Mouse (Mus musculus) C2C12 (cell line): Measurements from ENCODE around the gene Sbf2. TPM values are rescaled to one million over a fixed set of nuclear protein-coding genes. Genes with fewer than 3 reads are reported as not detected.

Source experiments
- H3K27me3 ChIP-seq: one replicate; pipeline ENCODE4 v1.6.1; 2011; ENCODE audit not compliant: control insufficient read depth, insufficient read depth, insufficient read length
- H3K36me3 ChIP-seq: one replicate; pipeline ENCODE4 v1.6.1; 2011; ENCODE audit not compliant: control insufficient read depth, insufficient read depth
- H3K4me3 ChIP-seq: one replicate; pipeline ENCODE4 v1.5.1; 2011; ENCODE audit warnings: mild to moderate bottlenecking, control low read depth; ENCODE audit not compliant: poor library complexity, insufficient read depth, severe bottlenecking
- H3K79me2 ChIP-seq: one replicate; pipeline ENCODE4 v1.6.1; 2011; ENCODE audit not compliant: control insufficient read depth, insufficient read depth
- H3K79me3 ChIP-seq: one replicate; pipeline ENCODE4 v1.6.1; 2011; ENCODE audit warnings: low read depth, control low read depth
- H3ac ChIP-seq: one replicate; pipeline ENCODE3; 2011; ENCODE audit warnings: low read depth; ENCODE audit not compliant: control insufficient read depth, insufficient read length
- CEBPB ChIP-seq: IDR thresholded peaks from one replicate; pipeline ENCODE4 v1.6.1; 2011; ENCODE audit warnings: low read depth, mild to moderate bottlenecking, control low read depth, moderate library complexity
- CTCF ChIP-seq: IDR thresholded peaks from one replicate; pipeline ENCODE4 v1.5.1; 2011; ENCODE audit not compliant: control insufficient read depth, insufficient read depth, insufficient read length
- FOSL1 ChIP-seq: IDR thresholded peaks from one replicate; pipeline ENCODE4 v1.8.0; 2011; ENCODE audit warnings: mild to moderate bottlenecking, low read length; ENCODE audit not compliant: poor library complexity, insufficient read depth, severe bottlenecking
- MAX ChIP-seq: IDR thresholded peaks from one replicate; pipeline ENCODE4 v1.6.1; 2011; ENCODE audit warnings: mild to moderate bottlenecking, control low read depth
- MYOD1 ChIP-seq: IDR thresholded peaks from one replicate; pipeline ENCODE4 v1.6.1; 2011; ENCODE audit warnings: low read depth; ENCODE audit not compliant: control insufficient read depth, insufficient read length
- MYOG ChIP-seq: IDR thresholded peaks from one replicate; pipeline ENCODE4 v1.6.1; 2011; ENCODE audit not compliant: control insufficient read depth, insufficient read length; ENCODE audit errors: extremely low read depth
- USF1 ChIP-seq: IDR thresholded peaks from one replicate; pipeline ENCODE4 v1.6.1; 2011; ENCODE audit warnings: low read depth, mild to moderate bottlenecking, control low read depth, moderate library complexity
- polyA plus RNA-seq: library from polyadenylated mRNA; unstranded; fragments of >200 nt; fragmentation: generic; extraction: Trizol; gene quantifications from one replicate; pipeline ENCODE4 v1.2.1, GENCODE M21; 2012; ENCODE audit warnings: missing spikeins

Sbf2 gene
- polyA plus RNA-seq, 1 experiment: 7.5 TPM

- Histone ChIP-seq H3K79me2 (no peaks in the 10 kb centered on the region), H3K4me3 (no peak overlapping the region), H3K79me3 (no peaks in the 10 kb centered on the region), H3K36me3 (no peaks in the 10 kb centered on the region), H3ac (no peak overlapping the region), H3K27me3 (no peaks in the 10 kb centered on the region)
- TF ChIP-seq CTCF (no peak), MAX (no peak), USF1 (no peak), MYOG (no peak), FOSL1 (no peak), CEBPB (no peak), MYOD1 (no peak)
Measured at GRCm38 (mm10) chr7:110649133-110649987, 34.6 kb upstream of the Sbf2 start.

GRCm38 (mm10) chr7:110648455-110649085, 33.8 kb upstream of the Sbf2 start:
- Histone ChIP-seq H3K4me3 (no peak overlapping the region), H3K27me3 (no peaks in the 10 kb centered on the region), H3ac (no peak overlapping the region), H3K79me3 (no peaks in the 10 kb centered on the region), H3K36me3 (no peaks in the 10 kb centered on the region), H3K79me2 (no peaks in the 10 kb centered on the region)
- TF ChIP-seq MAX (no peak), USF1 (no peak), MYOD1 (no peak), MYOG (no peak)

- no peak overlapping the region for H3ac ChIP-seq
- no peaks in the 10 kb centered on the region for H3K79me3 ChIP-seq
- no peaks in the 10 kb centered on the region for H3K36me3 ChIP-seq
- H3K79me2 ChIP-seq: no peaks in the 10 kb centered on the region
- H3K4me3 ChIP-seq: no peak overlapping the region
- TF ChIP-seq MAX: no peak
- TF ChIP-seq CEBPB: no peak
- no peak for TF ChIP-seq USF1
- no peaks in the 10 kb centered on the region for H3K27me3 ChIP-seq
Measured at GRCm38 (mm10) chr7:110647559-110648454, 33.1 kb upstream of the Sbf2 start.

GRCm38 (mm10) chr7:110646611-110647407, 32.1 kb upstream of the Sbf2 start:
- no peaks in the 10 kb centered on the region for H3K36me3 ChIP-seq
- H3K79me3 ChIP-seq: no peaks in the 10 kb centered on the region
- H3ac ChIP-seq: no peak overlapping the region
- no peaks in the 10 kb centered on the region for H3K27me3 ChIP-seq
- TF ChIP-seq CEBPB (no peak), MYOG (no peak), CTCF (no peak), FOSL1 (no peak), MAX (no peak), MYOD1 (no peak), USF1 (no peak)
- H3K4me3 ChIP-seq: no peak overlapping the region
- H3K79me2 ChIP-seq: no peaks in the 10 kb centered on the region

GRCm38 (mm10) chr7:110645859-110646258, 31.1 kb upstream of the Sbf2 start:
- Histone ChIP-seq H3ac (no peak overlapping the region), H3K4me3 (no peak overlapping the region), H3K79me3 (no peaks in the 10 kb centered on the region), H3K36me3 (no peaks in the 10 kb centered on the region), H3K79me2 (no peaks in the 10 kb centered on the region), H3K27me3 (no peaks in the 10 kb centered on the region)
- no peak for TF ChIP-seq MYOD1
- TF ChIP-seq FOSL1: no peak
